19 mouse cellular contexts compared by ENCODE assay signal in the genomic region with DNA sequence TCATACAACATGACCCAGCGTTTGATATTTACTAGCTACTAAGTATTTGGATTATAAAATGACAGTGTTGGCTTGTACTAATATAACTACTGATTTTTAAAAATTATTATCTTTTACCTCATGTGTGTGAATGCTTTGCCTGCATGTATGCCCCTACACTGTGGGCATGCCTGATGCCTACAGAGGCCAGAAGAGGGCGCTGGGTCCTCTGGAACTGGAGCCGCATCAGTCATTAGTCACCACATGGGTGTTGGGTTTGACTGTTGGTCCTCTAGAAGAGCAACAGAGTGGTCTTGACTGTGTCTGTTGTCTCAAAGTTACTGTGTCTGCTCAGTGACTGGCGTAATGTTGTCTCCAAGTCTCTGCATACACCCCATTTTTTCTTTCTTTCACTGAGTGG. TPM values are rescaled to one million over a fixed set of nuclear protein-coding genes. Genes with fewer than 3 reads are reported as not detected.
DNase-seq lines count a peak whose midpoint lies in the region; ATAC-seq and TF ChIP-seq lines count a peak whose summit lies in the region.
"Had no signal": no experiment of that assay in that cellular context is flagged by ENCODE, and none has a peak within 500 bp of the region (broad histone marks: within the 10 kb centered on the region; RNA-seq: fewer than 3 reads in every experiment).

No protein-coding gene starts in this region.

- intact Hi-C loops in left cerebral cortex, adult 2 months (cut with DNase I) = no loop called here

- TF ChIP-seq CTCF in left cerebral cortex, adult 2 months (IDR thresholded peaks at IDR 0.05) = peak; percentile 49

- peak; percentile 12 for DNase-seq in CD4-positive, CD25-positive, alpha-beta regulatory T cell, adult 2 months (ENCODE audit: low read depth, low spot score)
- DNase-seq in left cerebral cortex, adult 2 months (ENCODE audit: extremely low spot score in 1 of 2, low spot score in 2 of 2) = no peak
- no peak for DNase-seq in left cerebral cortex, adult 9 months (ENCODE audit: low spot score in 2 of 2)
- DNase-seq in 416B (ENCODE audit: low read depth) (peak; percentile 34), ZHBTc4 (ENCODE audit: low read depth, low spot score) (peak; percentile 49), adipocyte (ENCODE audit: low spot score) (no peak)
- DNase-seq in Muller cell, postnatal 12 days (ENCODE audit: inconsistent ontology term) = no peak
- DNase-seq: cerebellum, adult 9-11 months; heart, postnatal 14 days; kidney, adult 11 months had no signal

- H3K4me3 ChIP-seq in left cerebral cortex, adult 2 months = no peak overlapping the region
- H3K4me3 ChIP-seq: forebrain, embryonic 12.5 days; heart, embryonic 10.5 days; liver, embryonic 12.5 days; midbrain, embryonic 15.5 days had no signal

- H3K27ac ChIP-seq in left cerebral cortex, adult 2 months = no peak overlapping the region
- H3K27ac ChIP-seq: forebrain, embryonic 12.5 days; heart, embryonic 10.5 days; hindbrain, embryonic 14.5 days; liver, embryonic 12.5 days; midbrain, embryonic 15.5 days had no signal

- no peak for ATAC-seq in CD4-positive, CD25-positive, alpha-beta regulatory T cell, adult 4 months
- ATAC-seq: liver, embryonic 12.5 days; lung, postnatal 0 days; midbrain, embryonic 15.5 days had no signal

RNA-seq across cellular contexts. Expression of a gene that starts 13.1 kb away (rescaled TPM):
- not detected for polyA plus RNA-seq in CD4-positive, CD25-positive, alpha-beta regulatory T cell, adult 4 months (2017; shearing (Covaris generic))
- total RNA-seq in left cerebral cortex, adult 2 months (2021) = under 1 TPM; 0.16 to 0.45 TPM
- total RNA-seq: G1E; heart, postnatal 14 days; megakaryocyte, adult 5-6 weeks had no signal
- polyA plus RNA-seq: forebrain, embryonic 12.5 days; G1E; lung, postnatal 0 days had no signal

RNA-seq across cellular contexts. Expression of a gene that starts 20.7 kb away (rescaled TPM):
- polyA plus RNA-seq in CD4-positive, CD25-positive, alpha-beta regulatory T cell, adult 4 months (2017; shearing (Covaris generic)) = 10 to 100 TPM; 25.5 to 30.0 TPM
- 100 to 1,000 TPM; 156 to 185 TPM for total RNA-seq in left cerebral cortex, adult 2 months (2021)

RNA-seq across cellular contexts. Expression of a gene that starts 35.3 kb away (rescaled TPM):
- not detected for polyA plus RNA-seq in CD4-positive, CD25-positive, alpha-beta regulatory T cell, adult 4 months (2017; shearing (Covaris generic))
- 100 to 1,000 TPM; 128 to 130 TPM for total RNA-seq in left cerebral cortex, adult 2 months (2021)
- total RNA-seq: heart, postnatal 14 days; megakaryocyte, adult 5-6 weeks had no signal
- polyA plus RNA-seq: G1E; lung, postnatal 0 days had no signal

RNA-seq across cellular contexts. Expression of a gene that starts 52.0 kb away (rescaled TPM):
- polyA plus RNA-seq in CD4-positive, CD25-positive, alpha-beta regulatory T cell, adult 4 months (2017; shearing (Covaris generic)) = 1 to 10 TPM in 1 of 2 experiments, under 1 TPM in 1; 0.30 to 1.1 TPM
- total RNA-seq in left cerebral cortex, adult 2 months (2021) = 100 to 1,000 TPM; 869 to 881 TPM
- total RNA-seq: G1E; heart, postnatal 14 days; megakaryocyte, adult 5-6 weeks had no signal
- polyA plus RNA-seq: G1E; liver, embryonic 12.5 days; lung, postnatal 0 days had no signal

Comparison
In these comparisons a context has a peak if more than half of its experiments do, and no peak if none do; other contexts are left out.
1. DNase-seq: peak in CD4-positive, CD25-positive, alpha-beta regulatory T cell, adult 2 months (single experiment), 416B (single experiment) and ZHBTc4 (single experiment); none in left cerebral cortex, adult 2 months (0 of 2), left cerebral cortex, adult 9 months (0 of 2), Muller cell, postnatal 12 days (single experiment) and adipocyte (single experiment).